Mouse (Mus musculus): ENCODE results near the gene Hapln2. TPM values are rescaled to one million over a fixed set of nuclear protein-coding genes. Genes with fewer than 3 reads are reported as not detected.

Gene Hapln2
- total and polyA plus RNA-seq, 3 experiments: not detected

- Histone ChIP-seq H3K27me3 (ENCODE audit: control insufficient read depth in 1 of 2, insufficient read depth in 2 of 2, low read length in 2 of 2) (peaks cover 2% of the 10 kb centered on the region in 2 experiments), H3K9ac (ENCODE audit: control insufficient read depth, low read depth, low read length, poor library complexity, severe bottlenecking) (no peak overlapping the region), H3K27ac (ENCODE audit: control insufficient read depth, low read depth, low read length) (no peak overlapping the region), H3K36me3 (ENCODE audit: control insufficient read depth in 1 of 2, insufficient read depth in 2 of 2, low read length in 2 of 2) (peaks cover 0 to 2% of the 10 kb centered on the region in 2 experiments; a peak in 2 of 4 replicates), H3K79me2 (ENCODE audit: control insufficient read depth, insufficient read depth, low read length, poor library complexity) (no peaks in the 10 kb centered on the region), H3K4me3 (ENCODE audit: control insufficient read depth in 1 of 2, insufficient read depth in 1 of 2, low read depth in 2 of 2, low read length in 2 of 2) (no peak overlapping the region), H3K4me1 (ENCODE audit: control insufficient read depth in 1 of 2, insufficient read depth in 2 of 2, low read length in 2 of 2) (0 out of 4 replicates have a peak, but pooled peaks cover 0 to 5% of the 10 kb centered on the region in 2 experiments), H3K9me3 (replicated peaks; ENCODE audit: insufficient read depth, low read length) (no peaks in the 10 kb centered on the region)
- TF ChIP-seq ZNF384 (IDR thresholded peaks at IDR 0.05; ENCODE audit: low read depth, low read length) (no peak), KAT2A (conservative IDR thresholded peaks at IDR 0.05; ENCODE audit: low read depth, low read length) (no peak), USF2 (IDR thresholded peaks at IDR 0.05; ENCODE audit: borderline replicate concordance in 1 of 2, insufficient read depth in 1 of 2, low read depth in 1 of 2, low read length in 2 of 2) (no peak), MAX (IDR thresholded peaks at IDR 0.05; ENCODE audit: low read length) (no peak), BHLHE40 (IDR thresholded peaks at IDR 0.05; ENCODE audit: borderline replicate concordance, low read depth, low read length) (no peak), MAZ (IDR thresholded peaks at IDR 0.05; ENCODE audit: low read depth, low read length) (no peak), GATA1 (IDR thresholded peaks at IDR 0.05; ENCODE audit: low read depth, low read length) (no peak), CTCF (IDR thresholded peaks at IDR 0.05 in 2 of 3, conservative IDR thresholded peaks at IDR 0.05 in 1 of 3; ENCODE audit: control insufficient read depth in 1 of 3, insufficient read depth in 1 of 3, low read depth in 2 of 3, low read length in 3 of 3, poor library complexity in 1 of 3, severe bottlenecking in 1 of 3) (no peak), MYC (IDR thresholded peaks at IDR 0.05; ENCODE audit: low read depth, low read length) (no peak), RCOR1 (IDR thresholded peaks at IDR 0.05; ENCODE audit: low read depth, low read length) (no peak), E2F4 (IDR thresholded peaks at IDR 0.05; ENCODE audit: borderline replicate concordance, low read depth, low read length) (no peak), TBP (IDR thresholded peaks at IDR 0.05; ENCODE audit: low read depth, low read length) (no peak), NRF1 (IDR thresholded peaks at IDR 0.05; ENCODE audit: insufficient read depth, low read depth, low read length, poor library complexity, severe bottlenecking) (no peak), POLR2A (IDR thresholded peaks at IDR 0.05; ENCODE audit: control insufficient read depth in 1 of 2, insufficient read depth in 1 of 2, low read depth in 1 of 2, low read length in 2 of 2, poor library complexity in 1 of 2) (no peak), SMC3 (IDR thresholded peaks at IDR 0.05; ENCODE audit: low read depth, low read length) (no peak), TAL1 (IDR thresholded peaks at IDR 0.05; ENCODE audit: low read length) (no peak), POLR2AphosphoS5 (IDR thresholded peaks at IDR 0.05; ENCODE audit: borderline replicate concordance, low read depth, low read length) (no peak), USF1 (IDR thresholded peaks at IDR 0.05; ENCODE audit: low read depth, low read length) (no peak), ELF1 (IDR thresholded peaks at IDR 0.05; ENCODE audit: low read depth, low read length) (no peak), JUND (IDR thresholded peaks at IDR 0.05; ENCODE audit: low read depth, low read length) (no peak)
- no peak for DNase-seq (ENCODE audit: low read depth, low spot score)
Measured at GRCm38 (mm10) chr3:88033506-88033905, 6.1 kb upstream of the Hapln2 start.
